Mouse (Mus musculus) ES-Bruce4 (cell line): Measurements from ENCODE around the gene Proser3.

Experiments used
- CTCF ChIP-seq: IDR thresholded peaks from one replicate; pipeline ENCODE4 v1.8.1; 2011; ENCODE audit warnings: low read depth, low read length
- EP300 ChIP-seq: IDR thresholded peaks from 2 replicates; pipeline ENCODE4 v1.6.1; 2011; ENCODE audit warnings: low read depth, low read length; ENCODE audit not compliant: insufficient read depth
- POLR2A ChIP-seq: IDR thresholded peaks from one replicate; pipeline ENCODE4 v1.8.1; 2011; ENCODE audit warnings: low read length; ENCODE audit not compliant: insufficient read depth

GRCm38 (mm10) chr7:30493401-30493931, 58.6 kb downstream of the Proser3 start, which contains the start of gene Prodh2:
- no peak for TF ChIP-seq CTCF
- TF ChIP-seq POLR2A: no peak
- no peak for TF ChIP-seq EP300
